Mouse (Mus musculus) neural tube, embryonic 11.5 days (tissue): ENCODE data around the gene Megf9. TPM values are rescaled to one million over a fixed set of nuclear protein-coding genes. Genes with fewer than 3 reads are reported as not detected.

Experiments
- ATAC-seq: fragments of 200-750 bp; cut with Nextera tagmentation; 2 replicates; pipeline ENCODE4 v1.8.0; 2017; ENCODE audit warnings: moderate number of reproducible peaks, mild to moderate bottlenecking, moderate TSS enrichment, moderate library complexity; ENCODE audit not compliant: insufficient read depth, low FRiP score, low TSS enrichment
- DNase-seq: peaks from one replicate; pipeline ENCODE4 v3.0.0-alpha.2; 2015; ENCODE audit warnings: low spot score
- H3K27ac ChIP-seq: fragments of 300-500 bp; sonication (generic); 2 replicates; pipeline ENCODE4 v1.5.1; 2014; ENCODE audit warnings: low read depth, mild to moderate bottlenecking, low read length
- H3K27me3 ChIP-seq: fragments of 300-500 bp; sonication (generic); 2 replicates; pipeline ENCODE4 v1.6.1; 2014; ENCODE audit warnings: mild to moderate bottlenecking, low read length, mixed read lengths; ENCODE audit not compliant: control insufficient read depth, insufficient read depth
- H3K36me3 ChIP-seq: fragments of 300-500 bp; sonication (generic); 2 replicates; pipeline ENCODE4 v1.6.1; 2014; ENCODE audit warnings: mild to moderate bottlenecking, low read length, moderate library complexity, mixed read lengths; ENCODE audit not compliant: control insufficient read depth, insufficient read depth
- H3K4me1 ChIP-seq: fragments of 300-500 bp; sonication (generic); 2 replicates; pipeline ENCODE4 v1.6.1; 2014; ENCODE audit warnings: low read length, mixed read lengths; ENCODE audit not compliant: control insufficient read depth, insufficient read depth
- H3K4me2 ChIP-seq: fragments of 300-500 bp; sonication (generic); 2 replicates; pipeline ENCODE4 v1.6.1; 2014; ENCODE audit warnings: low read depth, mild to moderate bottlenecking, moderate library complexity
- H3K4me3 ChIP-seq: fragments of 300-500 bp; sonication (generic); 2 replicates; pipeline ENCODE4 v1.5.1; 2014; ENCODE audit warnings: low read depth, low read length
- H3K9ac ChIP-seq: fragments of 300-500 bp; sonication (generic); 2 replicates; pipeline ENCODE4 v1.6.1; 2014; ENCODE audit warnings: mild to moderate bottlenecking, low read length
- H3K9me3 ChIP-seq: fragments of 300-500 bp; sonication (generic); 2 replicates; pipeline ENCODE4 v1.6.1; 2016; ENCODE audit warnings: low read length; ENCODE audit not compliant: control insufficient read depth
- WGBS: fragments of 180-500 bp; shearing (Covaris S2); extraction: QIAGEN DNeasy Blood & Tissue Kit; methylation state at CpG from one replicate; pipeline ENCODE4 v1.1.7; 2014; 5-methylcytosine and 5-hydroxymethylcytosine counted together
- polyA plus RNA-seq: library from polyadenylated mRNA; unstranded; fragments of >200 nt; fragmentation: Nextera tagmentation; extraction: Ambion mirVana; gene quantifications from 2 replicates; pipeline ENCODE4 v1.2.1, GENCODE M21; 2014

Gene Megf9
- polyA plus RNA-seq, 1 experiment from 2014 or later: 29.1 TPM

DNA sequence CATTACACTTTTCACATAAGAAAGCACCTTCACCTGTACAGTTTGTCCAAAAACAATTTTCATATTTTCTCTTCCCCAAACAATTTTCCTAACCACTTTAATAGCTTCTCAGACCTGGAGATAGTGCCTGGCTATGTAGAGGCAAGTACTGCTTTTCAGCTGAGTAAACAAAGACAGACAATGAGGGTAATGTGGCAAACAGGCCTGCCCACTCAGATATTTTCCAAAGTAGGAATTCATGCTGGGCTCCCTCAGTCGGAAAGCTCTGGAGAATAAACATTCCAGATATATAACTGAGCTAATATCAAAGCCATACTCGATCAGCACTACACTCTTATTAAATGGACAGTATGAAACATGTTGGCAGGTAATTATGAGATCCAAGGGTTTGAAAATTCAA lies 25.2 kb downstream of the Megf9 start:
- H3K4me1 ChIP-seq: no peaks in the 10 kb centered on the region
- no peaks in the 10 kb centered on the region for H3K36me3 ChIP-seq
- H3K4me3 ChIP-seq: no peak overlapping the region
- no peaks in the 10 kb centered on the region for H3K9me3 ChIP-seq
- H3K4me2 ChIP-seq: no peak overlapping the region
- no peak overlapping the region for H3K9ac ChIP-seq
- WGBS: 20% methylated on average over 2 of the region's 2 CpGs
- DNase-seq: no peak
- H3K27me3 ChIP-seq: no peaks in the 10 kb centered on the region
- no peak overlapping the region for H3K27ac ChIP-seq
- no peak for ATAC-seq

DNA sequence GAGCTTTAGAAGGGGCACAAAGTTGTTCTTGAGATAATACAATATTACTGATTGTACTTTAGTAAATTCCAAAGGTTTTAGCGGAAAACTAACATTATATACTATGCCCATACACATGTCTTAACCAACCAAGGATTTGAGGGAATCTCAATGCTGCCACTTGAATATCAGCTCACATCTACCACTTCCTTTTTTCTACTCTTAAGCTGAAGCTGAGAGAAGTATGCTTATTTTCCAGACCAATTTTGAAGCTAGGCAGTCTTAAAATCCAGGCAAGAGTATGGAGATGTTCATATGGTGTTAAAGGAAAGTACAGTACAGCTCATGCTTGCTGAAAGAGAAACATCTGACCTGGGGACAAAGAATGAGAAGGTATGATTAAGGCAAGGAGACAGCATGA lies 26.6 kb downstream of the Megf9 start:
- Histone ChIP-seq H3K27ac (no peak overlapping the region), H3K4me3 (no peak overlapping the region), H3K4me2 (no peak overlapping the region), H3K36me3 (no peaks in the 10 kb centered on the region), H3K27me3 (no peaks in the 10 kb centered on the region), H3K9ac (no peak overlapping the region), H3K4me1 (no peaks in the 10 kb centered on the region), H3K9me3 (no peaks in the 10 kb centered on the region)
- 92% methylated on average over 1 of the region's 1 CpGs for WGBS
- DNase-seq (no peak), ATAC-seq (no peak)

DNA sequence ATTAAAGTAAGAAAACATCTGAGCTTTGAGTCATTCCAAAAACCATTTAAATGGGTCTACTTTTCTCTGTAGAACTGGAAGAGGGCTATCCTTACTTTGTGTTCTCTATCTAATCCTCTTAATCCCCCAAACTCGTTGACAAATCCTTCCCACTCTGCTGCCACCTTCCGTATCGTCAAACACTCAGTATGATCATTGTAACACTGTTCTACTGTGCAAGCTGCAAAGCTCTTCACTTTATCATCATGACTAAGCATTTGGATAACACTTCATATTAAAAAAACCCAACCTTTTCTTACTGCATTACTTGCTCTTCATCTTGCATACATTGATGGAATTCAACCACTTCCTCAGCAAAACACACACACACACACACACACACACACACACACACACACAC lies 28.8 kb downstream of the Megf9 start:
- H3K9me3 ChIP-seq: no peaks in the 10 kb centered on the region
- no peaks in the 10 kb centered on the region for H3K36me3 ChIP-seq
- DNase-seq (no peak), ATAC-seq (no peak)
- H3K27me3 ChIP-seq: no peaks in the 10 kb centered on the region
- no peak overlapping the region for H3K4me3 ChIP-seq
- no peak overlapping the region for H3K9ac ChIP-seq
- no peak overlapping the region for H3K4me2 ChIP-seq
- H3K4me1 ChIP-seq: no peaks in the 10 kb centered on the region
- WGBS: 90% methylated on average over 3 of the region's 3 CpGs
- no peak overlapping the region for H3K27ac ChIP-seq

DNA sequence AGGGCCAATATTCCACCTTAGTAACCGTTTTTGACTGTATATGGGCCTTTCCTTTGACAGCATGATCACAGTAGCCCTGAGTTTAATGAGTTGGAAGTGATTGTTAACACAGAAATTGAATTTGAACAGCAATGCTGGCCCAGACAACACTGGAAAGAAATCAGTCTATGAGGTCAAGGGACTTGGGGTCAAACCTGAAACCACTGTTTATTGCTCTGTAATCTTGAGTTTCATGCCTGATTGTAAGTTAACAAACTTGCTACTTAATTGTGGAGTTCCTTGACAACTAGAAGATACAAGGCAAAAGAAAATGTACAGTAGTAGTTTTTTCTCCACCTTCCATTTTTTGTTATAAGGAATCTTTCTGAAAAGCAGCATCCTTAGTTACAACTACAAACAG lies 31.0 kb downstream of the Megf9 start:
- no peak overlapping the region for H3K9ac ChIP-seq
- no peaks in the 10 kb centered on the region for H3K9me3 ChIP-seq
- no peak overlapping the region for H3K4me3 ChIP-seq
- ATAC-seq (no peak), DNase-seq (no peak)
- 57% methylated on average over 1 of the region's 1 CpGs for WGBS
- H3K36me3 ChIP-seq: no peaks in the 10 kb centered on the region
- no peaks in the 10 kb centered on the region for H3K4me1 ChIP-seq
- H3K4me2 ChIP-seq: no peak overlapping the region
- H3K27ac ChIP-seq: no peak overlapping the region
- no peaks in the 10 kb centered on the region for H3K27me3 ChIP-seq

DNA sequence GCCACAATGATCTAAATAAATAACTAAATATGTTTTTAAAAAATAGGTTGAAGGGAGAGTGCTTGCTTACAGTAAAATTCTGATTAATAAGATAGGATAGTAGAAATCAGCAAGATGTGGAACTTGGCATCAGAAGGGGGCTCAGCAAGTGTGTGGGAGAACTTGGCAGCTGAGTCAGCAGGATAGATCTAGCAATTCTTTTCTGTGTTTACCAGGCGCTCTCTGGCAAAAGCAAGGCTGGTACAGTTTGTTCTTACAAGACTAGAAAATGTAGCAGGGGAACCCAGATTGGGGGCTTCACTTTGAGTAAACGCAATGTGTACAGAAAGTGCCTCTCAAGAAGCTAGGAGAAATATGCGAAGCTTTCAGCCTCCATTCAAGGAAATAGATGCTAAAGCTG lies 35.5 kb downstream of the Megf9 start:
- ATAC-seq (no peak), DNase-seq (no peak)
- Histone ChIP-seq H3K9me3 (no peaks in the 10 kb centered on the region), H3K4me2 (no peak overlapping the region), H3K27me3 (no peaks in the 10 kb centered on the region), H3K27ac (no peak overlapping the region), H3K36me3 (no peaks in the 10 kb centered on the region), H3K4me3 (no peak overlapping the region), H3K4me1 (no peaks in the 10 kb centered on the region), H3K9ac (no peak overlapping the region)
- WGBS: 93% methylated on average over 3 of the region's 3 CpGs

DNA sequence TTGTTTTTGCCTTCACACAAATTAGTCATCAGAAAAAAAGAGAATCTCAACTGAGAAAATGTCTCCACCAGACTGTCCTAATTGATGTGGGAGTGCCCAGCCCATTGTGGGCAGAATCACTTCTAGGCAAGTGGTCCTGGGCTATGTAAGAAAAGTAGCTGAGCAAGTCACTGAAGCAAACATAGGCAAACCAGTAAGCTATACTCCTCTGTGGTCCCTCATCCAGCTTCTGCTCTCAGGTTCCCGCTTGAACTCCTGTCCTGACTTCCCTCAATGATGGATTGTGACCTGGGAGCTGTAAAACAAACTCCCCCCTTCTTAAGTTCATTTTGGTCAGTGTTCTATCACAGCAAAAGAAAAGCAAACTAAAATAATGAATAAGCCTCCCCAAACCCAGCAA lies 37.8 kb downstream of the Megf9 start:
- H3K4me2 ChIP-seq: no peak overlapping the region
- H3K9me3 ChIP-seq: no peaks in the 10 kb centered on the region
- no peak overlapping the region for H3K4me3 ChIP-seq
- H3K9ac ChIP-seq: no peak overlapping the region
- no peaks in the 10 kb centered on the region for H3K27me3 ChIP-seq
- ATAC-seq (no peak), DNase-seq (no peak)
- no peaks in the 10 kb centered on the region for H3K36me3 ChIP-seq
- no peaks in the 10 kb centered on the region for H3K4me1 ChIP-seq
- no peak overlapping the region for H3K27ac ChIP-seq
- whole genome bisulfite sequencing: 65% methylated on average over 1 of the region's 1 CpGs

DNA sequence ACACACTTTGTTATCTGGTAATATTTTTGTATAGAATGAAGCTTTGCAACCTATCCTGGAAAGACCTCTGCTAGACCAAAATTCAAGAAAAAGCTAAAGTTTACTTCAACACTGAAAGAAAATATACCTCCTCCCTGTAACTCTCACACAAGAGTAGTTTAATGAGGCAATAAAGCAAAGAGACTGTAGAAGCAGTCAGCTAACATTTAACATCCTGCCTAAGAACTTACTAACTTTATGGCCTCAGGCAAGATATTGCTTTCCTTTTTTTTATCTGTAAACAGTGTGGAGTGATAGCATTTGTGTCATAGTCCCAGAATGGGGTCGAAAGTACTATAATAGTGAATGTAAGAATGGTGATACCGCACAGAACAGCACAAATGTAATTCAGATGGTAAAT lies 45.0 kb downstream of the Megf9 start:
- Histone ChIP-seq H3K9me3 (no peaks in the 10 kb centered on the region), H3K9ac (no peak overlapping the region), H3K27me3 (no peaks in the 10 kb centered on the region), H3K4me1 (no peaks in the 10 kb centered on the region), H3K36me3 (no peaks in the 10 kb centered on the region), H3K27ac (no peak overlapping the region), H3K4me3 (no peak overlapping the region), H3K4me2 (no peak overlapping the region)
- WGBS: 91% methylated on average over 2 of the region's 2 CpGs
- ATAC-seq: no peak
- no peak for DNase-seq

DNA sequence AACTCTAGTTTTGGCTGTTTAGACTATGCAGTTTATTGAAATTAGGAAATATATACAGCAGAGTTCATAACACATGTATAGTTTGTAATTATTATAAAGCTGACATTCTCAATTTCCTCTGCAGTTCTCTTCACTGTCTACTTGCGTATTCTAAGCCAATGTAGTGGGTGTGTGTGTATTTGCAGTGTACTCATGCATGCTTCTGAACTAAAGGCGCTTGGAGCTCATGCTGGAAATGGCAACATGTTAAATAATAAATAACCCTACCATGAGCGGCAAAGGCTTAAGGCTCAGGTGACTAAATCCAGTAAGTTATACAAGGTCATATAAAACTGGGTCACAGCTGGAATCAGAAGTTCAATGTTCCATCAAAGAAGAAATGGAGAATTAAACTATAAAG lies 46.4 kb downstream of the Megf9 start:
- Histone ChIP-seq H3K36me3 (no peaks in the 10 kb centered on the region), H3K4me2 (no peak overlapping the region), H3K27me3 (no peaks in the 10 kb centered on the region), H3K27ac (no peak overlapping the region), H3K9ac (no peak overlapping the region), H3K4me1 (no peaks in the 10 kb centered on the region), H3K4me3 (no peak overlapping the region), H3K9me3 (no peaks in the 10 kb centered on the region)
- WGBS: 91% methylated on average over 3 of the region's 3 CpGs
- DNase-seq (no peak), ATAC-seq (no peak)

DNA sequence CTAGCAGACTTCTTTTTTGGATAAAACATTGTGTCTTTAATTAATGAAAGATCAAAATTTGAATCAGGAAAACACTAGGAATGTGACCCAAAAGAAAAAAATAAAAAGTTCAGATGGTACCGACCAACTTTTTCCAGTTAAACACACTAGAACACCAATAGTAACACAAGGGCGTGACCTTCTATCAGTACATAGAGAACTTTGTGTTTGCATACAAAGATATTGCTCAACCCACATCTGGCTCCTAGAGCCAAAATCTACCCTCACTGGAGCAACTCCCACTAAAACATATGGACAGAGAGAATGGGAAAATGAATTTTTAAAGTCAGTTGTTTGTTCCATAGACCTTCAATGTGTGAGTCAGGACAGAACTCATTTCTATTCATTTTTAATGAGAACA lies 50.7 kb downstream of the Megf9 start:
- DNase-seq: no peak
- 89% methylated on average over 2 of the region's 2 CpGs for WGBS
- no peak for ATAC-seq
- H3K4me1 ChIP-seq: no peaks in the 10 kb centered on the region
- H3K4me2 ChIP-seq: no peak overlapping the region
- no peak overlapping the region for H3K9ac ChIP-seq
- H3K9me3 ChIP-seq: no peaks in the 10 kb centered on the region
- H3K4me3 ChIP-seq: no peak overlapping the region
- H3K36me3 ChIP-seq: no peaks in the 10 kb centered on the region
- H3K27me3 ChIP-seq: no peaks in the 10 kb centered on the region
- H3K27ac ChIP-seq: no peak overlapping the region
